Mouse (Mus musculus) testis, adult 2 months (tissue): ENCODE measurements at regions not wholly inside any gene's neighbourhood (a gene's known extent, or its start where the extent isn't known, plus 50 kb on each side); places are given as distances from the start of the nearest gene placed in this dataset.

Experiments
- CTCF ChIP-seq: fragments of 200-500 bp; IDR thresholded peaks from 2 replicates; pipeline ENCODE4 v1.5.1; 2012; ENCODE audit warnings: low read depth, mild to moderate bottlenecking, inconsistent platforms, low read length, moderate library complexity; ENCODE audit not compliant: control insufficient read depth, insufficient read depth, insufficient replicate concordance
- POLR2A ChIP-seq: fragments of 200-500 bp; IDR thresholded peaks from 2 replicates; pipeline ENCODE4 v1.6.1; 2012; ENCODE audit warnings: low read depth, mild to moderate bottlenecking, inconsistent platforms, low read length, moderate library complexity; ENCODE audit not compliant: control insufficient read depth

GRCm38 (mm10) chr5:33527750-33528149 is 94.0 kb upstream of the Nkx1-1 start:
- TF ChIP-seq CTCF (no peak), POLR2A (no peak)
